Mouse (Mus musculus): ENCODE results near the gene Pls1. TPM values are rescaled to one million over a fixed set of nuclear protein-coding genes. Genes with fewer than 3 reads are reported as not detected.

Gene Pls1
- polyA plus RNA-seq, 2 experiments from 2014 or later: 0.28 to 0.63 TPM

- no peak for ATAC-seq
Measured at GRCm38 (mm10) chr9:95801610-95802451, 43.3 kb downstream of the Pls1 start.

DNA sequence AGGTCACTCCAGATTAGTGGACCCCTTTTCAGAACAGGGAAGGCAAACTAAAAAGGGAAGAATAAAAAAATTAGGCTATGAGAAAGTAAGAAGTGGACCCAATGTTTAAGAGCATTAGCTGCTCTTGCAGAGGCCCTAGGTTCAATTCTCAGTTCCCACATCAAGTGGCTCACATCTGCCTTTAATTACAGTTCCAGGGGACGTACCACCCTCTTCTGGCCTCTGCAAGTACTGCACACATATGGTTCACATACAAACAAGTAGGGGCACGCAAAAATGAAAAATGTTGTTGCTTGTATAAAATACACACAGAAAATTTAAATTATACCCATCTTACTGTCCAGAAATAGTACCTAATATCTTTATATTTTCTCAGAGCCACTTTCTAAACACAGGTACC lies 48.8 kb downstream of the Pls1 start:
- no peak for ATAC-seq

DNA sequence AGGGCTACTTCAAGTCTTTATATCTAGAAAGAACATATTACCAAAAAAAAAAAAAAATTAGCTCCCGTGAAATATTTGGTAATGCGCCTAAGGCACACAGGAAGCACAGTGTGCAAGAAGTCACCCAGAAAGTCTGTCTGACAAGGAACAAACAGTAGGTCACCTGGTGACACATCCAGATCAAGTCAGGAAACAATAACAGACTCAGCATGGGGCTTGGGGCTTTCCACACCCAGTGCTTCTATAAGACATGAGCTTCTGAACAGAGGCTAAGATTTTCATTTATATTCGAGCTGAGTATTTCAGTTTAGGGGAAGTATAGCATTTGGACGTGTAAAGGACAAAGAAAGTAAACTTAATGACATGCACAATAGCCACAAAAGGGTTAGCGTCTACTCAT lies 49.3 kb downstream of the Pls1 start:
- ATAC-seq: no peak

- no peak for ATAC-seq
Measured at GRCm38 (mm10) chr9:95795077-95795784, 49.9 kb downstream of the Pls1 start.

- ATAC-seq: no peak
Measured at GRCm38 (mm10) chr9:95793986-95794744, 50.9 kb downstream of the Pls1 start.

DNA sequence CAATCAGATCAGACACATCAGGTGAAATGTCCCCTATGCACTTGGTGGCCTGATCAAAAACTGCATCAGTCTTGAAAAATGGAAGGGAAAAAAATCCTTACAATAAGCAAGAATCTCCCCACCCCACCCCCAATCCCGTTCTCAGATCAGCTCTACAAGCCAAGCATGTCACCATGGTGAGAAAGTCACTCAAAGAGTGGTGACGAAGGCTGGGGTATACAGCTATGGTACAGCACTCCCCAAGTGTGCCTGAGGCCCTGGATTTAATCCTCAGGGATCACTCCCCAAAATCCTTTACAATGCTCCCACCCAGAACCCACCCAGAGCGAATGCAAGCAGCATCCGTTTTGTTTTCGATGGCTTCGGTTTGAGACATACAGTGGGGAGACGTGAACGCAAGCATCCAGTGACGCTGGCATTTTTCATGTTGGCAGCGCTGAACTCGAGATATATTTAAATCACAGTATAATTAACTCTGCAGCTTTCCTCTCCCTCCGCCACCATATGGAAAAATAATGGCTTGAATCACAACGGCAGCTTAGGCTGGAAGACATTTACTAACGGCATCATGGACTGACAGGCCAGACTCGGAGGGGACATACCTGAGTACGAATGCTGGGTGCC lies 60.1 kb downstream of the Pls1 start:
- ATAC-seq: no peak

DNA sequence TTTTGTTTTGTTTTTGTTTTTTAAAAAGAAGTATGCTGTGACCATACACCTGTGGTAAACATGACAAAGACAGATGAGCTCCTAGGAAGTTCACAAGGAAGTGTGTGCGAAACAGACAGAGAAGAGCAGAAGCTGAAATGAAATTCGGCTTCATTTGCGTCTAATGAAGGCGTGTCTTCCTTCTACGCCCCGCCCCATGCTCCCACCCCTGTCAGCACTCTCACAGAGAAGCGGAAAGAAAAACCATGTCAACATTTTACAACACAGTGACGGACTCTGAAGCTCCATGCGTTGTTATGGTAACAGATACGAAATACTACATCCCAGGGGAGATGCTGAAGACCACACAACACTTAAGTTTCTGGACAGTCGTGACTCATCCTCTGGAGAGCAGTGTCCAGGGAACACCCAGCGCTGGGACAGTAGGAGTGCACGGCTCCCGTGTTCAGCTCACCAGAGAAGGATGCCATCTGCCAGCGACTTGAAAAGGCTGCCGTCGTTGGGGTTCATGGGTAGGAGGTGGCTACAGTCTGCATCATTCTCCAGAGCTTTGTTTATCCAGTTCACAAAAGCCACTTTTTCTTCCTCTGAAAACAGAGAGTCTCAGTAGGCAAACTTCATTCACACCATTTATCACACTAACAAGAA lies 61.3 kb downstream of the Pls1 start:
- no peak for ATAC-seq

DNA sequence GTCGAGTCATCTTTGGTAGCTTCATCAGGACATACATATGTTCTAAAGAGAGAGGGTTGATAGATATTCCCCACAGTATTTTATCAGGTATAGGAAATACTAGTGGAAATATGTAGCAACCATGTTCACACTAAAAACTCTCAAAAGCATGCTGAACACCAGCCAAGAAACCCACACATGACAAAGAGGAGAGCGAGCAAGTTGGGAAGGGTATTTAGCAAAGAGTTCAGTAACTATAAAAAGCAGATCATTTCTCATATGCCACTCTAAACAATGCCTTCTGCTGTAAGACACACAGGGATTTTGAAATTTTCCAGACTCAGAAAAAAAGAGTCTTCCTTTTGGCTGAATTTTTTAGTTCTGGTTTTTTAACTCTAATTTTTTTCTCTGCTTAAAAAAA lies 73.4 kb downstream of the Pls1 start:
- ATAC-seq: no peak

GRCm38 (mm10) chr9:95763218-95763617 lies 81.9 kb downstream of the Pls1 start:
- ATAC-seq: no peak

DNA sequence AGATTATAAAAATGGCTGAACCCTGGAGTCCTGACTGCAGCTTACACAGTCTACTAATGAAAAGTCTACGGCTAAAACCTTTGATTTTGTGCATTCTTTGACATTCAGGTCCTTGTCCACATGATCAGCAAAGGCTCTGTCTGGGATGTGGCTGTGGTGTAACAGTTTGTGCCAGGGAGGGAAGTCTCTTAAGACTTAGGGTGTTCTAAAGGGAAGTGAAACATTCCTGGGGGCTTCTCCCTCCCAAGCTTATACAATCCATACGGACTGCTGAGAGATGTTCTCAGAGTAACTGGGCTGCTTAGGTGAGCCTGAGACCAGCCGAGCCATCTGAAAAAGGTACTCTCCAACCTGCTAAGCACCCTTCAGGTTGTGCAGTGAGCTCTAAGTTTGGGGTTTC lies 82.9 kb downstream of the Pls1 start:
- ATAC-seq: no peak

GRCm38 (mm10) chr9:95761381-95761780 lies 83.7 kb downstream of the Pls1 start:
- no peak for ATAC-seq

DNA sequence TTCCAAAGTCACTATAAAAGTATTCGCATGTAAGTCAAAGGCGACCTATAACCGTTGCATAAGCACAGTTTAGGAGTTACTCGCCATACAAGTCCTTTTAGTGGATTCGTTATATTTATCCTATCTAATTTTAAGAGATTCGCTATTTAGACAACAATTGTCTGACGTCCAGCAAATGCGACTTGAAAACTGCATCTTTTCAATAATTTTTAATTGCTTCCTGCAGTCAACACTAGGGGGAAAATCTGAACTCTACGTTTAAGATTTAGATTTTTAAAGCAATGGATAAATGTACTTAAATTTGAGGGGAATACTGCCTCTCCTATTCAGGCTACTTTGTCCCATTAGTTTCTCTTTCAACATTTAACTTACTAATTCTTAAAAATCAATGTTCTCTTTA lies 94.4 kb downstream of the Pls1 start:
- no peak for ATAC-seq

GRCm38 (mm10) chr9:95750037-95750511 lies 95.0 kb downstream of the Pls1 start, which contains the start of gene Trpc1:
Trpc1 (minus strand) TSS chr9:95750375.
- ATAC-seq: peak; percentile 91

- ATAC-seq: peak; percentile 5
Measured at GRCm38 (mm10) chr9:95749461-95749928, 95.6 kb downstream of the Pls1 start.

DNA sequence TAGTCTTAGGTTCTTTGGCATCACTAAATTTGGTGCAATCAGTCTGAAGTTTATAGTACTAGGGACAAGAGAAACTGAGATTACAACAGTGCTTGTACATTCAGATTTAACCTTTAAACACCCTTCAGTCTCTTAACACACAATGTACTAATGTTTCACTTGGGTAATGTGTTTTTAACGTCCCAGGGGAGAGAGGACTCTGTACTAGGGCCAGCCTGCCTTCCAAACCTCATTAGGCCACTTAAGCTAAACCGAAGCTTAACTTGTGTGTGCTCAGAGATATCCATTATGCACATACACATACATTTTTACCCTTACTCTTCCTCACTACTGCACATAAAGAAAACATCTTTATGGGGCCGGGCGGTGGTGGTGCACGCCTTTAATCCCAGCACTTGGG lies 97.8 kb downstream of the Pls1 start:
- no peak for ATAC-seq

GRCm38 (mm10) chr9:95744845-95745613 lies 100.1 kb downstream of the Pls1 start:
- no peak for ATAC-seq

DNA sequence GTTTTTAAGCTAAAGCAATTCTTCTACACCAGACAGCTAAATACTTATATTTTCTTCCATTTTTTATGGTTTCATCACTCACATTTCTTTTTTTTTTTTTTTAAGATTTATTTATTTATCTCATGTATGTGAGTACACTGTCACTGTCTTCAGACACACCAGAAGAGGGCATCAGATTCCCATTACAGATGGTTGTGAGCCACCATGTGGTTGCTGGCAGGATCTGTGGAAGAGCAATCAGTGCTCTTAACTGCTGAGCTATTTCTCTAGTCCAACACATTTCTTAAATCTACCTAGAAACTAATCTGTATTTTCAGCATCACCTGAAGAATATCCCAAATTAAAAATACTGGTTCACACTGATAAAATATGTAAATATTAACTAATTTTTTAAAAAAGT lies 108.9 kb downstream of the Pls1 start:
- ATAC-seq: no peak

- no peak for ATAC-seq
Measured at GRCm38 (mm10) chr9:95712574-95712973, 132.5 kb downstream of the Pls1 start.

GRCm38 (mm10) chr9:95708943-95709342 lies 136.2 kb downstream of the Pls1 start:
- no peak for ATAC-seq

GRCm38 (mm10) chr9:95705371-95705770 lies 139.7 kb downstream of the Pls1 start:
- ATAC-seq: no peak

GRCm38 (mm10) chr9:95704078-95704477 lies 141.0 kb downstream of the Pls1 start:
- no peak for ATAC-seq

Data from activated CD4-positive, CD25-positive, alpha-beta regulatory T cell, adult 4 months (primary cell).